Mouse (Mus musculus): ENCODE measurements around the gene Mlxipl.

The Mlxipl gene

GRCm38 (mm10) chr5:135078482-135078810 lies 11.2 kb upstream of the Mlxipl start:
- no peak for DNase-seq (ENCODE audit: low spot score in 2 of 2)

GRCm38 (mm10) chr5:135079578-135079977 lies 10.1 kb upstream of the Mlxipl start:
- DNase-seq (ENCODE audit: low spot score in 2 of 2), result no peak

- DNase-seq (ENCODE audit: low spot score in 2 of 2), result no peak
These were observed 9.2 kb upstream of the Mlxipl start for GRCm38 (mm10) chr5:135080539-135080938.

- no peak for DNase-seq (ENCODE audit: low spot score in 2 of 2)
These were observed 2.8 kb upstream of the Mlxipl start for GRCm38 (mm10) chr5:135086871-135087270.

GRCm38 (mm10) chr5:135100981-135101380 lies 11.3 kb downstream of the Mlxipl start:
- no peak for DNase-seq (ENCODE audit: low spot score in 2 of 2)

- DNase-seq (ENCODE audit: low spot score in 2 of 2), result no peak
These were observed 14.4 kb downstream of the Mlxipl start for GRCm38 (mm10) chr5:135103999-135104660.

- DNase-seq (ENCODE audit: low spot score in 2 of 2), result peak in 1 of 2 experiments; percentile 68
These were observed 17.1 kb downstream of the Mlxipl start for GRCm38 (mm10) chr5:135106758-135107256.

GRCm38 (mm10) chr5:135107521-135108501 lies 18.1 kb downstream of the Mlxipl start:
- DNase-seq (ENCODE audit: low spot score in 2 of 2), result peak in 1 of 2 experiments; percentile 38

GRCm38 (mm10) chr5:135109017-135109416 lies 19.3 kb downstream of the Mlxipl start:
- DNase-seq (ENCODE audit: low spot score in 2 of 2), result no peak

- no peak for DNase-seq (ENCODE audit: low spot score in 2 of 2)
These were observed 19.7 kb downstream of the Mlxipl start for GRCm38 (mm10) chr5:135109426-135109825.

GRCm38 (mm10) chr5:135109976-135110375 lies 20.3 kb downstream of the Mlxipl start:
- no peak for DNase-seq (ENCODE audit: low spot score in 2 of 2)

GRCm38 (mm10) chr5:135113782-135114181 lies 24.1 kb downstream of the Mlxipl start:
- no peak for DNase-seq (ENCODE audit: low spot score in 2 of 2)

- no peak for DNase-seq (ENCODE audit: low spot score in 2 of 2)
These were observed 25.6 kb downstream of the Mlxipl start for GRCm38 (mm10) chr5:135115241-135115640.

- DNase-seq (ENCODE audit: low spot score in 2 of 2), result peak in 1 of 2 experiments; percentile 47
These were observed 28.9 kb downstream of the Mlxipl start for GRCm38 (mm10) chr5:135118589-135119081.

GRCm38 (mm10) chr5:135120753-135121152 lies 31.1 kb downstream of the Mlxipl start:
- DNase-seq (ENCODE audit: low spot score in 2 of 2), result no peak

- no peak for DNase-seq (ENCODE audit: low spot score in 2 of 2)
These were observed 36.4 kb downstream of the Mlxipl start for GRCm38 (mm10) chr5:135126121-135126520.

- DNase-seq (ENCODE audit: low spot score in 2 of 2), result no peak
These were observed 38.0 kb downstream of the Mlxipl start for GRCm38 (mm10) chr5:135127669-135128068.

GRCm38 (mm10) chr5:135129747-135130146 lies 40.1 kb downstream of the Mlxipl start:
- DNase-seq (ENCODE audit: low spot score in 2 of 2), result no peak

- DNase-seq (ENCODE audit: low spot score in 2 of 2), result no peak
These were observed 44.2 kb downstream of the Mlxipl start for GRCm38 (mm10) chr5:135133736-135134405.

GRCm38 (mm10) chr5:135134534-135134933 lies 44.8 kb downstream of the Mlxipl start:
- DNase-seq (ENCODE audit: low spot score in 2 of 2), result peak in 1 of 2 experiments; percentile 33

GRCm38 (mm10) chr5:135139881-135140280 lies 50.2 kb downstream of the Mlxipl start:
- DNase-seq (ENCODE audit: low spot score in 2 of 2), result no peak

GRCm38 (mm10) chr5:135144469-135144868 lies 54.8 kb downstream of the Mlxipl start:
- DNase-seq (ENCODE audit: low spot score in 2 of 2), result no peak

Data from cerebellum, postnatal 4 days (tissue).